Mouse (Mus musculus) mammary gland, adult 2 months (tissue): Measurements from ENCODE around the gene Gm11027. TPM values are rescaled to one million over a fixed set of nuclear protein-coding genes. Genes with fewer than 3 reads are reported as not detected.

Source experiments
- polyA plus RNA-seq: library from polyadenylated mRNA; depleted of rRNA; stranded (reverse); fragments of >200 nt; gene quantifications from 2 replicates; pipeline ENCODE4 v1.2.3, GENCODE M21; 2012; ENCODE audit warnings: low replicate concordance; rRNA removed

Gene Gm11027
- not detected in 2 replicates for polyA plus RNA-seq

GRCm38 (mm10) chr12:116275086-116275485 lies at the start of gene Gm11027:
Gm11027 (plus strand) TSS chr12:116275386.

DNA sequence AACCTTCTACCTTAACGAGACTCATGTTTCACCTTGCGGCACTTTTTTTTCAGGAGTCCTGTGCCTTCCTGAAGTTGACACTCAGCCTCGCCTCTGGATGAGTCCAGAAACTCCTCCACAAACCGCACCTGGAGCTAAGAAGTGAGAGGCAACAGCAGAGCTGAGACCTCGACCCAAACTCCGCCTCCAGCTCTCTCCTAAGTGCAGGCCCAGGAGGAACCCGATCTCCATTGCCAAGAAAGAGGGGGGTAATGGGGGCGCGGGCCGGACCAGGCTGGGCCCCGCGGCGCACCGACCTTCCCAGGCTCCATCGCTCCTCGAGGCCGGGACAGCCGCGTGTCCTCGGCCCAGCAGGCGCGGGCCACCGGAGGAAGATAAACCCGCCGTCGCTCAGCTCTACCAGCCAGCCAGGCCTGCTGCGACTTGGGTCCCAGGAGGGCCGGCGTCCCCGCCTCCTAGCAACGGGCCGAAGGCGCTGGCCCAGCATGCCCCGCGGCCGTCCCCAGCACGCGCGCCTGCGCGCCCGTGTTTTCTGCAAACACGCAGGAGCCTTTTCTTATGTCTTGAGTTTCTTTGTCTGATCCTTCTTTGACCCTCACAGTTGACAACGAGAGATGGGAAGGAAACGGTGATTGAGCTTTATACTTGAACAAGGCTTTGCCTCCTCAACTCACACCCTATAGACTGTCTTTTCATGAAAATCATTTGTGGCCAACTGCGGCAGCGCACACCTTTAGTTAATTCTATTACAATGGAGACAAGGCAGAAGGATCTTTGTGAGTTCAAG lies 12.4 kb upstream of the Gm11027 start, which contains the start of gene Wdr60:
Wdr60 (minus strand) TSS at position 468 of the 787 bp plus-strand sequence.

DNA sequence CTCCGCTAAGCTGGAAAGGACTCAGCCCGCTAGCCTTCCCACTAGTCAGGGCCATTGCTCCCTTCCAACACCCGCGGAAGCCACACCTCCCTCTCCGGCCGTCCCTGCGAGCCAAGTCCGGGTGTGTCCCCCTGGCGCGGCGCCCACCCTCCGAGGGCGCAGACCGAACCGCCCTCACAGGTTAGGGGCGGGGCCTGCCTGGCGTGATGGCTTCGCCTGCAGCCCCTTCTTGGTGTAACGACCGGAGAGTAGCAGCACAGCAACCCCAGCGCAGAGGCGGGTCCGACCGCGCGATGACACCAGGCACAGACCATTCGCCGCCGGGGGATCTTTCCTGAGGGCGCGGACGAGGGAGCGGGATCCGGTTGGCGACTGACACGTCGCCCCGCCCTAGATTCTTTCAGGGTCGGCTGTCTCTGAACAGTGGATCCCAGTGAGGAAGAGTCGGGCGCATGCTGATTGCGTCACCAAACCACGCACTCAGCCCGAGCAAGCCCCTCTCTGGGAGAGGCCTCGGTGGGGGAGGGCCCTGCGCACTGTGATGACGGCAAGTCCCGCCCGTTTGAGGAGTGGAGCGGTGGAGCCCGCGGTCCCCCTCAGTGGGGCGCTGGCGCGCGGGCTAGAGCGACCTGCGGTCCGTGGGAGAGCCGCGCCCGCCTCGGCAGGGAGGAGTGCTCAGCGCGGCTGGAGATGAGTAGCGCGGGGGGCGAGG lies 5.6 kb downstream of the Gm11027 start, which contains the start of gene Esyt2:
Esyt2 (plus strand) TSS at position 544 of the 712 bp plus-strand sequence.

Other genes starting within 250 kb of the Gm11027 start
- 4.1 and 8.9 TPM in 2 replicates for gene Zfp386, start 227.7 kb upstream of the Gm11027 start, polyA plus RNA-seq
- gene Vipr2, start 197.7 kb upstream of the Gm11027 start, polyA plus RNA-seq, result 0.32 and 1.9 TPM in 2 replicates
- gene Wdr60, start 12.4 kb upstream of the Gm11027 start, polyA plus RNA-seq, result 2.7 and 6.1 TPM in 2 replicates
- gene Esyt2, start 5.8 kb downstream of the Gm11027 start, polyA plus RNA-seq, result 11.1 and 12.1 TPM in 2 replicates
- gene Ncapg2, start 130.0 kb downstream of the Gm11027 start, polyA plus RNA-seq, result 1.1 and 1.7 TPM in 2 replicates
- gene Ptprn2, start 210.3 kb downstream of the Gm11027 start, polyA plus RNA-seq, result 0.23 and 0.27 TPM in 2 replicates